Mouse (Mus musculus) spleen, adult 2 months (tissue): Measurements from ENCODE around the gene Mup5. TPM values are rescaled to one million over a fixed set of nuclear protein-coding genes. Genes with fewer than 3 reads are reported as not detected.
"Not testable (repeated sequence)": the region's sequence is repeated elsewhere in the genome, so short reads cannot be mapped to it uniquely, and the experiment has no call there.

Source experiments
- DNase-seq, 2 experiments: peaks; one replicate each; pipeline versions ENCODE4 v3.0.0 to v3.0.0-alpha.2; 2012 to 2021; ENCODE audit warnings: low spot score in 2 of 2, low read depth in 1 of 2
- H3K27ac ChIP-seq: fragments of 200-500 bp; 2 replicates; pipeline ENCODE4 v1.5.1; 2012; ENCODE audit warnings: low read length, inconsistent platforms; ENCODE audit not compliant: insufficient read depth
- H3K27me3 ChIP-seq: fragments of 200-500 bp; 2 replicates; pipeline ENCODE4 v1.6.1; 2012; ENCODE audit warnings: mild to moderate bottlenecking, moderate library complexity, low read length, inconsistent platforms; ENCODE audit not compliant: control insufficient read depth, insufficient read depth
- H3K36me3 ChIP-seq: fragments of 200-500 bp; 2 replicates; pipeline ENCODE4 v1.6.1; 2012; ENCODE audit warnings: mild to moderate bottlenecking, low read length, inconsistent platforms; ENCODE audit not compliant: control insufficient read depth, insufficient read depth
- H3K4me1 ChIP-seq: fragments of 200-500 bp; 2 replicates; pipeline ENCODE4 v1.6.1; 2011; ENCODE audit warnings: inconsistent platforms; ENCODE audit not compliant: control insufficient read depth, insufficient read depth, insufficient read length
- H3K4me3 ChIP-seq: fragments of 200-500 bp; 2 replicates; pipeline ENCODE4 v1.5.1; 2011; ENCODE audit warnings: mild to moderate bottlenecking, inconsistent platforms; ENCODE audit not compliant: insufficient read depth, insufficient read length; ENCODE audit errors: extremely low read depth
- CTCF ChIP-seq: fragments of 200-500 bp; IDR thresholded peaks from 2 replicates; pipeline ENCODE4 v1.5.1; 2011; ENCODE audit warnings: mild to moderate bottlenecking, inconsistent platforms; ENCODE audit not compliant: insufficient read depth, insufficient read length, insufficient replicate concordance; ENCODE audit errors: extremely low read depth
- POLR2A ChIP-seq: fragments of 200-500 bp; IDR thresholded peaks from 2 replicates; pipeline ENCODE4 v1.6.1; 2011; ENCODE audit warnings: low read depth, low read length, inconsistent platforms
- WGBS: fragments of 180-500 bp; shearing (Covaris S2); methylation state at CpG from one replicate; pipeline ENCODE4 v1.1.7; 2018; 5-methylcytosine and 5-hydroxymethylcytosine counted together
- polyA plus RNA-seq: library from polyadenylated mRNA; depleted of rRNA; stranded (reverse); fragments of >200 nt; gene quantifications from 2 replicates; pipeline ENCODE4 v1.2.3, GENCODE M21; 2012

The Mup5 gene
- polyA plus RNA-seq, 1 experiment, result not detected

GRCm38 (mm10) chr4:61823185-61823584 is 11.8 kb downstream of the Mup5 start:
- Histone ChIP-seq H3K4me3 (no peak overlapping the region), H3K27ac (no peak overlapping the region), H3K27me3 (no peaks in the 10 kb centered on the region), H3K4me1 (no peaks in the 10 kb centered on the region), H3K36me3 (no peaks in the 10 kb centered on the region)
- no peak for DNase-seq
- no peak for TF ChIP-seq CTCF
- no peak for TF ChIP-seq POLR2A
- WGBS, result 87% methylated on average over 15 of the region's 15 CpGs

- not testable (repeated sequence) for H3K4me1 ChIP-seq, H3K4me3 ChIP-seq, H3K36me3 ChIP-seq, H3K27ac ChIP-seq, H3K27me3 ChIP-seq, DNase-seq
- 89% methylated on average over 9 of the region's 9 CpGs for WGBS
Observed at GRCm38 (mm10) chr4:61822541-61822940, 12.5 kb downstream of the Mup5 start.

- TF ChIP-seq CTCF (no peak), POLR2A (no peak)
- DNase-seq, result no peak
- Histone ChIP-seq H3K4me3 (no peak overlapping the region), H3K4me1 (no peaks in the 10 kb centered on the region), H3K27ac (no peak overlapping the region), H3K36me3 (no peaks in the 10 kb centered on the region), H3K27me3 (no peaks in the 10 kb centered on the region)
- 64% methylated on average over 2 of the region's 2 CpGs for WGBS
Observed at GRCm38 (mm10) chr4:61815602-61816001, 19.4 kb downstream of the Mup5 start.

- no peaks in the 10 kb centered on the region for H3K36me3 ChIP-seq
- H3K27me3 ChIP-seq, result no peaks in the 10 kb centered on the region
- H3K4me1 ChIP-seq, result no peaks in the 10 kb centered on the region
- TF ChIP-seq POLR2A, result no peak
- no peak for TF ChIP-seq CTCF
- no peak overlapping the region for H3K4me3 ChIP-seq
- H3K27ac ChIP-seq, result no peak overlapping the region
- DNase-seq, result no peak
Observed at GRCm38 (mm10) chr4:61813435-61813834, 21.6 kb downstream of the Mup5 start.

- WGBS, result 28% methylated on average over 2 of the region's 2 CpGs
Observed at GRCm38 (mm10) chr4:61811193-61811592, 23.8 kb downstream of the Mup5 start.

GRCm38 (mm10) chr4:61808926-61809325 is 26.1 kb downstream of the Mup5 start:
- H3K27ac ChIP-seq, DNase-seq, H3K4me3 ChIP-seq, H3K27me3 ChIP-seq, H3K4me1 ChIP-seq, H3K36me3 ChIP-seq: not testable (repeated sequence)
- WGBS, result 85% methylated on average over 3 of the region's 3 CpGs

More at GRCm38 (mm10) chr4:61811193-61811592, 23.8 kb downstream of the Mup5 start:
- not testable (repeated sequence) for DNase-seq, H3K36me3 ChIP-seq, H3K4me3 ChIP-seq, H3K27ac ChIP-seq, H3K27me3 ChIP-seq, H3K4me1 ChIP-seq

- not testable (repeated sequence) for H3K27me3 ChIP-seq, H3K36me3 ChIP-seq, H3K4me3 ChIP-seq, H3K4me1 ChIP-seq, DNase-seq, H3K27ac ChIP-seq
- 89% methylated on average over 1 of the region's 1 CpGs for WGBS
Observed at GRCm38 (mm10) chr4:61789699-61790098, 45.3 kb downstream of the Mup5 start.

- H3K4me3 ChIP-seq, H3K27me3 ChIP-seq, H3K36me3 ChIP-seq, DNase-seq, H3K27ac ChIP-seq, H3K4me1 ChIP-seq: not testable (repeated sequence)
- 84% methylated on average over 1 of the region's 1 CpGs for WGBS
Observed at GRCm38 (mm10) chr4:61784231-61784630, 50.8 kb downstream of the Mup5 start.

GRCm38 (mm10) chr4:61782169-61782568 is 52.9 kb downstream of the Mup5 start, which contains the start of gene Mup19:
Mup19 (minus strand) TSS chr4:61782269.
- H3K4me3 ChIP-seq, H3K27ac ChIP-seq, H3K4me1 ChIP-seq, H3K36me3 ChIP-seq, DNase-seq, H3K27me3 ChIP-seq: not testable (repeated sequence)
- WGBS, result 76% methylated on average over 1 of the region's 5 CpGs
